Mouse (Mus musculus) gastrocnemius, postnatal 4 days (tissue): Measurements from ENCODE around the gene Prrt4. TPM values are rescaled to one million over a fixed set of nuclear protein-coding genes. Genes with fewer than 3 reads are reported as not detected.
"Not testable (repeated sequence)": the region's sequence is repeated elsewhere in the genome, so short reads cannot be mapped to it uniquely, and the experiment has no call there.

Source experiments
- DNase-seq, 2 experiments: peaks; one replicate each; pipeline ENCODE4 v3.0.0; 2021 to 2022; ENCODE audit warnings: low spot score in 2 of 2, mixed read lengths in 2 of 2
- total RNA-seq, 2 experiments: library from RNA; stranded (reverse); gene quantifications; 2 replicates each; pipeline ENCODE4 v1.2.3; 2021

Gene Prrt4
- total RNA-seq, 2 experiments from 2014 or later = 1.0 to 1.4 TPM

GRCm38 (mm10) chr6:29199223-29199855, 20.0 kb upstream of the Prrt4 start:
- DNase-seq = no peak

GRCm38 (mm10) chr6:29198309-29199222, 19.2 kb upstream of the Prrt4 start:
- DNase-seq = peak; percentile 69 to 89

DNA sequence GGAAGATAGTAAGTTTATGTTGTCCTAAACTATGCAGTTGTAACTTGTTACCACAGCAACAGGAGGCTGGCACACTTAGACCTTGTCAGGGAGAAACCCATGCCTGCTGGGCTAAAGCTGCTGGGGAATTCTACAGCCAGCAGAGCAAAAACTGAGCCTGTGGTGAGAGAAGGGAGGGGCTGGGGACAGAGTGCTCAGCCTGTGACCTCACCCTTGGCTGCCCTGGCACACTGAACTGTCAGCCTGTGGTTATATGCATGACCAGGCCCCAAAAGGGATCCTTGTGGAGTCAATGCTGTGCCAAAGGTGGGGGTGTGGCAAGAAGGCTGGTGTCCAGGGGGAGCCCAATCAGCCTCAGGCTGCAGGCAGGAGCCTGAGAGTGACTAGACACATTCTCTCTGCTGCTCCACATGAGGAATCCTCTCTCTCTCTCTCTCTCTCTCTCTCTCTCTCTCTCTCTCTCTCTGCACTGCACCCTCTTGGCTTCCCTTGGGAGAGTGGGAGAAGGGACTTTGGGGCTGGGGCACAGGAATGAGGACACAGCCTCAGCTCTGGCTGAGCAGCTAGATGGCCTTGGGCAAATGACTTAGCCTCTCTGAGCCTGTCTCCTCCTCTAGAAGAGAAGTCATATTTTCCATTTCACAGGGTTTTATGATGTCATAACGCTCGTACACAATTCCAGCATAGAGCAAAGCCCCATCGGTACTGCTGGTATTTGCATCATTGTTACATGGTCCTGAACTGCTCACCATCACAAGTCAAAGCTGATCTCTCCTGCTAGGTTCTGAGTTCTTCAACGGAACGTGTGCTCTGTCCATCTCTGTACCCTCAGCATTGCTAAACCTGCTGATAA, 16.7 kb upstream of the Prrt4 start:
- no peak for DNase-seq

DNA sequence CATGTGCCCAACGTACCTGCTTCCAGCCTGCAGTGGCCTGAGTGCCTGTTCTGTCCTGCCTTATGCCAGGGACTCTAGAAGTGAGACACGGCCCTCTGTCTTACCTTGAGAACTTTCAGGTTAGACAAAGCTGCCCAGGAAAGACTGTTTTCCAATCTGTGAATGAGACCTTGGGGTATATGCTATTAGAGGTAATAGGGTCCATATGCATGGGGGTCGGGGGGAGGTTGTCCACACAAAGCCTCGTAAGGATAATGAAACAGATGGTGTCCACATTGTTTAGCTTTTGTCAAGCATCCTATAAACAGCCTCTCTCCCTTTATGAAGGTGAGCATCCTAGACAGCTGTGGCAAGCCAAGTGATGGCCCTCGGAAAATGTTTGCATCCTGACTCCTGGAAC, 15.8 kb upstream of the Prrt4 start:
- no peak for DNase-seq

DNA sequence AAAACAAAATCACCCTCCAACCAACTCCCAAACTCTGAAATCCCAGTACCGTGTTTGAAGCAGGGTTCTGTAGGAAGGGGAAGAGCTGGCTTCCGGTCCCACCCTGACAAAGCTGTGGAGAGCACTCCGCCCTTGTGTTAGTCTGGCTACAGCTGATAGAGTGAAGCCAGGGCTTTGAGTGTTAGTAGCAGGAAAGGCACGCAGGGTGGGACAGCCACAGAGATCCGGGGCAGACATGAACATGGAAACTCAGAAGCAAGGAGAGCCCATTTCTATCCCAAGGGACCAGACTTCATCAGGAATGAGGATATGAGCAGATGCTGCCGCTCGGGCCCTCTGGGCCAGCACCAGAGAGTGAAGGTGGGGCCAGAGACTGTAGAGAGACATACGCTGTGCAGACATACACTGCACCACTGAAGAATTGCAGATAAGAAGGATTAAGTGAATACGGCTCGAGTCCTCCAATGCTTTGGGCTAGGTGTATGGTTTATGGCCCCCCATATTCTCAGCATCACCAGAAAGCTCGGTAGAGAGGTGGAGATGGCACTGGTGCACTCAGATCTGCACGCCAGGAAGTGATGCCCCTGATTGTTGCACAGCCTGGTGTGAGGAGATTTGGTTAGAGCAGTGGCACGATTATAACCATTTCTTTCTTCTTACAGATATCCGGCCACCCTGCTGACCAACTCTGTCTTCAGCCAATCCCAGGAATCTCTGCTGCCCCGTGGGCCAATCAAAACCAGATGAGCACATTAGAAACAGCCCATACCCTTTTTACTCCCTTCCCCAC, 14.8 kb upstream of the Prrt4 start:
- no peak for DNase-seq

- DNase-seq = no peak
Measured at GRCm38 (mm10) chr6:29187936-29188335, 8.6 kb upstream of the Prrt4 start.

DNA sequence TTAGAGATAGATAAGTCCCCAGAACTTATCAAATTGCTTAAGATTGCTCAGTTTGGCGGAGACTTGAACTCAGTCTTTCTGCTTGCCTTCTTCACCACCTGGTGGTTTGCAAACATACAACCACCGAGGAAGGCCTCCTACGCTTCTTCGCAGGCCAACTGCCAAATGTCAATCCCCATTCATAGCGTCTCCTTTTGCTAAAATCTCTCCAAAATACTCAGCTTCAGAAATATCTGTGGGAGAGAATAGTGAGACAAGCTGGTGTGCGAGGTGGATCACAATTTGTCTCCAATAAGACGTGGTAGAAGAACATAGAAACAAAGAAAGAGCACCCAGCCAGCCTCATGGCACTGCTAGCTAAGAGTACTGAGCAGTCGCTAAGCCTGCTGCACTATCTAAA, 459 bp upstream of the Prrt4 start:
- no peak for DNase-seq

DNA sequence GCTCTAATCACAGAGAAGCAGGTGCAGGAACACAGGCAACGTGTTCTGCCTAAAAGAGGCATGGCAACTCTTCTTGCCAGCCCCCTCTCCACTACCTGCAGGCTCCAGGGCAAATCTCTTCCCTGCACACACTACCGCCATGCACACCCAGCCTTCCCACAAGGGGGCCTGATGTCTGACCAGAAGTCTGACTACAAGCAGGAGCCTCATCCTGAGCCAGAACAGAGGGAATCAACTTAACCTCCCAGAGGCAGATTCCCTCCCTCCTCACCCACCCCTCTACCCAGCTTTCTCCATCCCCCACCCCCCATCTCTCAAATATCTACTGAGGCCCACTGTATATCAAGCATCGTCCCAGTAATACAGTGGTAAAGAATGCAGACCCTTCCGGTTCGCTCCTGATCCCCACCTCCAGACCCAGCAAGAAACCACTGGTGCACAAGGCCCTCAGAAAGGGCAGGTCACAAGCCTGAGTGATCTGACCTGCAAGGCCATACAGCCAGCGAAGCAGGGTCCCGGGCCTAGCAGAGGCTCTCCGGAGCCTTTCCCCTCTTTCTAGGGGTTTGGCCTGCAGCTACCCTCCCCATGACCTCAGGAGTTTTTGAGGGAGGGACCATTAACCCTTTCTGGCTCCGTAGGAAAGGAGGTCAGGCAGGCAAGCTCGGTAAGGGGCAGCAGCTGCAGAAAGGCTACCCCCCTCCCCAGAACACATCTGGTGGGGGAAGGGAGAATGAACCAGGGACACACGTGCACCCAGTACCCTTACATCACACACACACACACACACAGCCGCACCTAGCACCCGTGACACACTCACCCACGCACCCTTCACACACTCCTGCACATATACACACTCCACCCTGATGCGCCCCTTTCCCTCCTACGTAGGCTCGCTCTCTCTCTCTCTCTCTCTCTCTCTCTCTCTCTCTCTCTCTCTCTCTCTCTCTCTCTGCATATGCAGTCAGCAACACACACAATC, 1.2 kb downstream of the Prrt4 start:
- no peak for DNase-seq

GRCm38 (mm10) chr6:29175113-29175512, 4.3 kb downstream of the Prrt4 start:
- no peak for DNase-seq

DNA sequence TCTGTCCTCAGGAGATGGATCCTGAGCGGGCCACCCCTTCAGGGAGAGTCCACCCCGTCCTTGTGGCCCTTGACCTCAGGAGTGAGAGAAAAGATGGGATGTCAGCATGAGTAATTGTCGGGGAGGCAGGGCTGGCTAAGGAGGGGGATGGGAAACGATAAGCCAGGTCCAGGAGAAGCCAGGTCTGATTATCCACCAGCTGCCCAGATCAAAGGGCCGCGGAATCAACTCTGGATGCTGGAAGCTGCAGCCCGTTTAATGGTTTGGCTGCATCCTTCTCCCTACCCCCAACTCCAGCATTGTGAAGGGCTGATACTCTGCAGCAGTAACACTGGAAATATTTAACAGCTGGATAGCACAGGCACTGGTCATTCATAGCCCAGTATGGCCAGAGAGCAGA, 5.0 kb downstream of the Prrt4 start:
- DNase-seq = no peak

GRCm38 (mm10) chr6:29170952-29171388, 8.4 kb downstream of the Prrt4 start:
- DNase-seq = peak; percentile 73 to 80

DNA sequence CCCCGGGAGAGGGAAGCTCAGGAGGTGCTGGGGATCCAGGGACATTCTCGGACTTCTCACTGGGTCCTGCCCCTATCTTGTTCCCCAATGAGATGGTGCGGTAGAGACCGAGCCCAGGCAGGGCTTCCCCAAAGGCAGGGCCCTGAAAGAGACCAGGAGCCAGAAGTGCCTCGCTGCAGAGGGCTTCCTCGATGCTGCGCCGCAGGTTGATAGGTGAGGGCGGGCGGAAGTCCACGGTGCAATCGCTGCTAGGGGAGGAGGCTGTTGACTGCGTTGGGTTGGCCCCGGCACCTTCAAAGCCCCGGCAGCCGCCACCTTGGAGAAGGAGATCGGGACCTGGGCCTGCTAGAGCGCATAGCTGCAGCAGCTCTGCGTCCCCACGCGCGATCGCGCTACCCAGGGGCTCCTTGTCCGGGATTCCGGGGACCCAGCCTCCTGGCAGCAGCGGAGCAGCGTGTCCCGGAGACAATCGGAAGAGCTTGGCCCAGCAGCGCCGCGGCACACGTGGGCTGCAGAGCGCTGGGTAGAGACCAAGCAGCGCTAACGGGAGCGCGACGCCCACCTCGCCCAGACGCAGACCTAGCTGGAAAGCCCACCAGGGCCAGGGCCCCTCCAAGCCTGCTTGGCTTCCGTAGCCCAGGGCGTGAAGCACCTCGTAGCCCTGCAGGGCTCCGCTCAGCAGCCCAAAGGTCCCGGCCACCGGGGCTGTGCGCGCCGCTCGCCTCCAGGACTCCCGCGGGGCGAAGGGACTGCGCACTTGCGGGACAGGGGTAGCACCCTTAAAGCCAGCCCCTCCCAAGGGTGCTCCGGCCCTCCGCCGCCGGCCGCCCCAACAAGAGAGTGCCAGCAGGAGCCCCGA, 9.1 kb downstream of the Prrt4 start:
- no peak for DNase-seq

DNA sequence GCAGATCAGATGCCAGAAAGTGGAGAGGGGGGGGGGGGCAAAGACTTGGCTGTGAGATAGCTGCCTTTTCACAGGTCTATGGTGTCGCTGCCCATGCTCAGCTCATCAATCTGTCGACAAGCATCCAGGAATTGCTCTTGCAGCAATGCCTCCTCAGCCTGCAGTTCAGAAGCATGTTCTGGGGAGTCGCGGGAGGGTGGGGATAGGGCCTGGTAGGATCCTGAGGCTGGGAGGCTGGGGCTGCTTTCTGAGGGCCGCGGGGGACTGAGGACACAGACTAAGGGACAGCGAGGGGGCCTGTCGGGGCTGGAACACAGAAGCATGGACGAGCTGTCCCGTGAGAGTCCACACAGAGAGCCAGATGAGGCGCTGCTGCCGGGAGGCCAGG, 9.7 kb downstream of the Prrt4 start:
- no peak for DNase-seq

GRCm38 (mm10) chr6:29168871-29169270, 10.5 kb downstream of the Prrt4 start:
- DNase-seq = no peak

DNA sequence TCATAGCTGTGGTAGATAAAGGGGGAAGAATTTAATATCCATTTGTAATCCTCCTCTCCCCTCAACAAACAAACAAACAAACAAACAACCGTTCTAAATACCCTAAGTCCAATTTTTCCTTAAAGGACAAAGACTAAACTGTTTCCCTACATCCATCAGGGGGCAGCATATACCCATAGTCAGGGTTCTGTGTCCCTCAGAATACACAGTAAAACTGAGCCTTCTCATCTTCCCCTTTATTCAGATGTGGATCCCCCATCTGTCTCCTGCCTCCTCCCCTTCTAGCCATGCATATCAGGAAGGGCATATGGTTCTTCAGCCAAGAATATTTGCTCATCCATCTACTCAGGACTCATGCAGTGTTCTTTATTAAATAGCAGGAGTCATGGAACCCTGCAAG, 13.2 kb downstream of the Prrt4 start:
- no peak for DNase-seq

- DNase-seq = peak; percentile 52 to 79
Measured at GRCm38 (mm10) chr6:29164314-29165244, 14.8 kb downstream of the Prrt4 start, which contains the start of gene Rbm28. Gene Rbm28 (minus strand): TSS chr6:29165006.

DNA sequence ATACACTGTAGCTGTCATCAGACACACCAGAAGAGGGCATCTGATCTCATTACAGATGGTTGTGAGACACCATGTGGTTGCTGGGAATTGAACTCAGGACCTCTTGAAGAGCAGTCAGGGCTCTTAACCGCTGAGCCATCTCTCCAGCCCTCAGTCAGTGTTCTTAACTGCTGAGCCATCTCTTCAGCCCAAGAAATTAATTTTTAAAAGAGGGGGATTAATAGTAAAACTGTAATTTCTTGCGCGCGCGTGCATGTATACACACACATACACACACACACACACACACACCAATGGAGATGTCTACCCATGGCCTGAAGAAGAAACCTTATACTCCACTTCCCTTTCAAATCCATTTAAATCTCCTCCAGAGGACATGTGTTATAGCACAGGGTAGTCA, 18.1 kb downstream of the Prrt4 start:
- not testable (repeated sequence) for DNase-seq
